Mouse (Mus musculus) embryonic facial prominence, embryonic 12.5 days (tissue): ENCODE results near the gene Arntl2. TPM values are rescaled to one million over a fixed set of nuclear protein-coding genes. Genes with fewer than 3 reads are reported as not detected.
A peak's percentile ranks its signal among the peaks of the same experiment; 100 is the strongest.

Experiments
- ATAC-seq: fragments of 200-750 bp; cut with Nextera tagmentation; 2 replicates; pipeline ENCODE4 v1.8.0; 2017; ENCODE audit not compliant: insufficient number of reproducible peaks, insufficient read depth, low FRiP score, low TSS enrichment
- H3K27ac ChIP-seq: fragments of 300-500 bp; sonication (generic); 2 replicates; pipeline ENCODE4 v1.5.1; 2016; ENCODE audit warnings: mild to moderate bottlenecking
- H3K27me3 ChIP-seq: fragments of 300-500 bp; sonication (generic); 2 replicates; pipeline ENCODE4 v1.6.1; 2016; ENCODE audit warnings: mild to moderate bottlenecking, moderate library complexity
- H3K36me3 ChIP-seq: fragments of 300-500 bp; sonication (generic); 2 replicates; pipeline ENCODE4 v1.6.1; 2016; ENCODE audit warnings: mild to moderate bottlenecking
- H3K4me1 ChIP-seq: fragments of 300-500 bp; sonication (generic); 2 replicates; pipeline ENCODE4 v1.6.1; 2016
- H3K4me2 ChIP-seq: fragments of 300-500 bp; sonication (generic); replicated peaks from 2 replicates; pipeline ENCODE4 v1.6.1; 2016; ENCODE audit warnings: mild to moderate bottlenecking, moderate library complexity
- H3K4me3 ChIP-seq: fragments of 300-500 bp; sonication (generic); 2 replicates; pipeline ENCODE4 v1.5.1; 2016; ENCODE audit warnings: mild to moderate bottlenecking
- H3K9ac ChIP-seq: fragments of 300-500 bp; sonication (generic); 2 replicates; pipeline ENCODE4 v1.6.1; 2016; ENCODE audit warnings: mild to moderate bottlenecking, moderate library complexity
- H3K9me3 ChIP-seq: fragments of 300-500 bp; sonication (generic); 2 replicates; pipeline ENCODE4 v1.6.1; 2016; ENCODE audit warnings: mild to moderate bottlenecking, moderate library complexity
- WGBS: fragments of 180-500 bp; shearing (Covaris S2); methylation state at CpG from one replicate; pipeline ENCODE4 v1.1.7; 2016; 5-methylcytosine and 5-hydroxymethylcytosine counted together
- polyA plus RNA-seq: library from polyadenylated mRNA; unstranded; fragments of >200 nt; fragmentation: Nextera tagmentation; extraction: Ambion mirVana; gene quantifications from 2 replicates; pipeline ENCODE4 v1.2.1, GENCODE M21; 2016

Gene Arntl2
- polyA plus RNA-seq, 1 experiment from 2014 or later = 7.1 TPM

DNA sequence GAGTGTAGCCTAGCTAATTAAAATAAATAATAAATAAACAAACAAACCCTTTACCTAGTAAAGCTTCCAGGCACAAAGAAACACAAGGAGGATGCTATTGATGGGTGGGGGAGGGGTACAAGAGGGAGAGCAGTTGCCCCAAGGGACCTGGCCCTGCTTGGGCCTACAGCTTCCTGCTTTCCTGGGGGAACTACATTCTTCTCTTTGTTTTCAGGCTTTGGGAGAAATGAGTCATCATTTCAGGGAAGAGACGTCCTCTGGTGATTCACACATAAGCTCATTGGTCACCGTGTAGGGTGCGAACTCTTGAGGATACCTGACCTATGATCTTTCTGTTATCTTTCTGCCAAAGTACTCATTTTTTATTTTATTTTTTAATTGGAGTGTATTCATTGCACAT lies 2.3 kb upstream of the Arntl2 start:
- H3K9ac ChIP-seq = no peak overlapping the region
- H3K4me1 ChIP-seq = peaks cover 9% of the 10 kb centered on the region
- WGBS = 53% methylated on average over 3 of the region's 3 CpGs
- no peak overlapping the region for H3K4me2 ChIP-seq
- no peak overlapping the region for H3K27ac ChIP-seq
- no peaks in the 10 kb centered on the region for H3K9me3 ChIP-seq
- ATAC-seq = no peak
- no peak overlapping the region for H3K4me3 ChIP-seq
- 0 out of 2 replicates have a peak, but pooled peaks cover 3% of the 10 kb centered on the region for H3K27me3 ChIP-seq
- no peaks in the 10 kb centered on the region for H3K36me3 ChIP-seq

GRCm38 (mm10) chr6:146795166-146795923 lies 510 bp upstream of the Arntl2 start:
- peak overlapping the region; percentile 55 for H3K4me3 ChIP-seq
- H3K36me3 ChIP-seq = no peaks in the 10 kb centered on the region
- H3K27ac ChIP-seq = no peak overlapping the region
- H3K4me1 ChIP-seq = peaks cover 9% of the 10 kb centered on the region
- no peaks in the 10 kb centered on the region for H3K9me3 ChIP-seq
- 0 out of 2 replicates have a peak, but pooled peaks cover 3% of the 10 kb centered on the region for H3K27me3 ChIP-seq
- 20% methylated on average over 22 of the region's 22 CpGs for WGBS
- H3K9ac ChIP-seq = peak overlapping the region; percentile 67
- H3K4me2 ChIP-seq = peak overlapping the region; percentile 69
- 0 out of 2 replicates have a peak, but pooled peaks have one; percentile 18 for ATAC-seq

- WGBS = 61% methylated on average over 5 of the region's 5 CpGs
- H3K9ac ChIP-seq = no peak overlapping the region
These were observed 1.6 kb downstream of the Arntl2 start for GRCm38 (mm10) chr6:146797446-146797845.

DNA sequence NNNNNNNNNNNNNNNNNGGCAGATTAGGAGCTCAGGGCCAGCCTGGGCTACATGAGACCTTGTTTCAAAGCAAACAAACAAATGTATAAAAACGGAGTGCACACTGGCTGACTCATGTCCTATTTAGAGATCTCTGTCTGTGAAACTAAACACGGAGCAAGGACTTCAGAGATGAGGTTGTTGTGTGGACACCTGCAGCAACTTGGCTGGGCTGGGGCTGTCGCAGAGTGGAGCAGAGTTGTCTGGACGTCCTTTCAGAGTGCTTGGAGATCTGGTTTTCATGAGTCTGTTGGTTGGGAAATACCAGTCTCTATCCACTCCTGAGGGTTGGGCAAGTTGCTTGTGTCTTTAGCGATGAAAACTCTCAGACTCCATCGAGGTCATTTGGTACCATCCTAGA lies 14.1 kb downstream of the Arntl2 start:
- H3K36me3 ChIP-seq = 0 out of 2 replicates have a peak, but pooled peaks cover 3% of the 10 kb centered on the region
- H3K4me1 ChIP-seq = no peaks in the 10 kb centered on the region
- no peaks in the 10 kb centered on the region for H3K27me3 ChIP-seq
- no peak overlapping the region for H3K9ac ChIP-seq
- no peaks in the 10 kb centered on the region for H3K9me3 ChIP-seq
- H3K4me2 ChIP-seq = no peak overlapping the region
- 85% methylated on average over 6 of the region's 6 CpGs for WGBS
- ATAC-seq = no peak
- no peak overlapping the region for H3K27ac ChIP-seq
- no peak overlapping the region for H3K4me3 ChIP-seq

More at GRCm38 (mm10) chr6:146797446-146797845, 1.6 kb downstream of the Arntl2 start:
- no peak for ATAC-seq
- H3K4me3 ChIP-seq = no peak overlapping the region
- H3K27me3 ChIP-seq = 0 out of 2 replicates have a peak, but pooled peaks cover 3% of the 10 kb centered on the region
- H3K36me3 ChIP-seq = no peaks in the 10 kb centered on the region
- H3K4me2 ChIP-seq = no peak overlapping the region
- H3K9me3 ChIP-seq = no peaks in the 10 kb centered on the region
- peaks cover 9% of the 10 kb centered on the region for H3K4me1 ChIP-seq
- no peak overlapping the region for H3K27ac ChIP-seq

DNA sequence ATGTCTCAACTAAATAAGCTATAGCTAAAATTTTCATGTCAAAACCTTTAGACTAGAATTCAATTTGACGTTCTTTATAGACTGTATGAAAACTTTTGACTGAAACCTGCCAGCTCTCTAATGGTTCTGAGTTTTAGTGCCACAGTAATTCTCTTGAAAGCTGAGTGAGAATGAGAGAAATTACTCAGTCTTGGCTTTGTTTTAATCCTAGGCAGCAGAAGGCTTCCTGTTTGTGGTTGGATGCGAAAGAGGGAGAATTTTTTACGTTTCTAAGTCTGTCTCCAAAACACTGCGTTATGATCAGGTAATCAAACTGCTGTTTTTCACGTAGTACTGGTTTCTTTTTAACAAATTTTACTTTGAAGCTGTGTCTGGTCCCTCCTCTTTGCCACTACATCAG lies 17.2 kb downstream of the Arntl2 start:
- H3K4me2 ChIP-seq = no peak overlapping the region
- no peaks in the 10 kb centered on the region for H3K9me3 ChIP-seq
- 88% methylated on average over 5 of the region's 5 CpGs for WGBS
- no peak overlapping the region for H3K9ac ChIP-seq
- H3K4me3 ChIP-seq = no peak overlapping the region
- 0 out of 2 replicates have a peak, but pooled peaks cover 3% of the 10 kb centered on the region for H3K36me3 ChIP-seq
- H3K4me1 ChIP-seq = no peaks in the 10 kb centered on the region
- no peaks in the 10 kb centered on the region for H3K27me3 ChIP-seq
- no peak overlapping the region for H3K27ac ChIP-seq
- no peak for ATAC-seq

GRCm38 (mm10) chr6:146820177-146820965 lies 24.5 kb downstream of the Arntl2 start:
- 80% methylated on average over 29 of the region's 29 CpGs for WGBS
- no peak overlapping the region for H3K27ac ChIP-seq
- no peak for ATAC-seq

DNA sequence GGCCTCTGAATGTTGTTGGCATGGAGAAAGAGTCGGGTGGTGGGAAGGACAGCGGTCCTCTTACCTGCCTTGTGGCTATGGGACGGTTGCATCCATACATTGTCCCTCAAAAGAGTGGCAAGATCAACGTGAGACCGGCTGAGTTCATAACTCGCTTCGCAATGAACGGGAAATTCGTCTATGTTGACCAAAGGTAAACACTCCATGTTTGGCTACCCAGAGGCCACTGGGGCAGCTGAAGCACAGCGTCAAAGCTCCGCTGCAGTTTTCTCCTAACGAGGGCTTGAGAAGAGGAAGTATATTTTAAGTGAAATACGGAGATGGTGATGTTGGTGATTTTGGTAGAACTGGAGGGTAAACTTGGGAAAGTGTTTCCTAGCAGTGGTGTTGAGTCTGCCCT lies 26.1 kb downstream of the Arntl2 start:
- H3K36me3 ChIP-seq = no peaks in the 10 kb centered on the region
- H3K27ac ChIP-seq = no peak overlapping the region
- ATAC-seq = no peak
- H3K27me3 ChIP-seq = no peaks in the 10 kb centered on the region
- H3K4me2 ChIP-seq = no peak overlapping the region
- no peaks in the 10 kb centered on the region for H3K4me1 ChIP-seq
- H3K4me3 ChIP-seq = no peak overlapping the region
- no peaks in the 10 kb centered on the region for H3K9me3 ChIP-seq
- H3K9ac ChIP-seq = no peak overlapping the region
- WGBS = 90% methylated on average over 13 of the region's 13 CpGs

More at GRCm38 (mm10) chr6:146820177-146820965, 24.5 kb downstream of the Arntl2 start:
- no peak overlapping the region for H3K4me3 ChIP-seq
- no peak overlapping the region for H3K4me2 ChIP-seq
- no peak overlapping the region for H3K9ac ChIP-seq
- H3K9me3 ChIP-seq = no peaks in the 10 kb centered on the region
- H3K27me3 ChIP-seq = no peaks in the 10 kb centered on the region
- H3K36me3 ChIP-seq = no peaks in the 10 kb centered on the region
- no peaks in the 10 kb centered on the region for H3K4me1 ChIP-seq

GRCm38 (mm10) chr6:146824727-146825486 lies 29.1 kb downstream of the Arntl2 start:
- no peak for ATAC-seq
- Histone ChIP-seq H3K9me3 (no peaks in the 10 kb centered on the region), H3K4me1 (no peaks in the 10 kb centered on the region), H3K27ac (no peak overlapping the region), H3K9ac (no peak overlapping the region), H3K4me3 (no peak overlapping the region), H3K4me2 (no peak overlapping the region), H3K36me3 (no peaks in the 10 kb centered on the region), H3K27me3 (no peaks in the 10 kb centered on the region)
- 44% methylated on average over 16 of the region's 16 CpGs for WGBS

GRCm38 (mm10) chr6:146825487-146825773 lies 29.6 kb downstream of the Arntl2 start:
- Histone ChIP-seq H3K9ac (no peak overlapping the region), H3K4me2 (no peak overlapping the region), H3K27me3 (no peaks in the 10 kb centered on the region), H3K36me3 (no peaks in the 10 kb centered on the region), H3K9me3 (no peaks in the 10 kb centered on the region), H3K4me1 (no peaks in the 10 kb centered on the region), H3K27ac (no peak overlapping the region), H3K4me3 (no peak overlapping the region)
- ATAC-seq = no peak
- WGBS = 82% methylated on average over 1 of the region's 1 CpGs

- no peak overlapping the region for H3K4me2 ChIP-seq
- H3K4me3 ChIP-seq = no peak overlapping the region
- ATAC-seq = no peak
- no peaks in the 10 kb centered on the region for H3K27me3 ChIP-seq
- no peak overlapping the region for H3K9ac ChIP-seq
- no peaks in the 10 kb centered on the region for H3K4me1 ChIP-seq
- no peaks in the 10 kb centered on the region for H3K9me3 ChIP-seq
- 85% methylated on average over 12 of the region's 12 CpGs for WGBS
- H3K27ac ChIP-seq = no peak overlapping the region
- H3K36me3 ChIP-seq = no peaks in the 10 kb centered on the region
These were observed 35.5 kb downstream of the Arntl2 start for GRCm38 (mm10) chr6:146831320-146831719.

GRCm38 (mm10) chr6:146833485-146834314 lies 37.8 kb downstream of the Arntl2 start:
- Histone ChIP-seq H3K27me3 (no peaks in the 10 kb centered on the region), H3K9me3 (no peaks in the 10 kb centered on the region), H3K4me1 (no peaks in the 10 kb centered on the region), H3K4me2 (no peak overlapping the region), H3K27ac (no peak overlapping the region), H3K36me3 (no peaks in the 10 kb centered on the region), H3K9ac (no peak overlapping the region), H3K4me3 (no peak overlapping the region)
- 66% methylated on average over 6 of the region's 6 CpGs for WGBS
- ATAC-seq = 0 out of 2 replicates have a peak, but pooled peaks have one; percentile 52
